Comparison of ENCODE assay signal across 28 mouse cellular contexts in genomic region chr5:17620619-17621018, GRCm38 (mm10). TPM values are rescaled to one million over a fixed set of nuclear protein-coding genes. Genes with fewer than 3 reads are reported as not detected.
DNase-seq lines count a peak whose midpoint lies in the region; ATAC-seq and TF ChIP-seq lines count a peak whose summit lies in the region.
"Had no signal": no experiment of that assay in that cellular context is flagged by ENCODE, and none has a peak within 500 bp of the region (broad histone marks: within the 10 kb centered on the region; RNA-seq: fewer than 3 reads in every experiment).

No protein-coding gene starts in this region.

- no peak overlapping the region for H3K9ac ChIP-seq in limb, embryonic 14.5 days (ENCODE audit: low read depth, low read length, severe bottlenecking)
- H3K9ac ChIP-seq in forebrain, postnatal 0 days = no peak overlapping the region
- H3K9ac ChIP-seq: embryonic facial prominence, embryonic 12.5 days; embryonic facial prominence, embryonic 15.5 days; forebrain, embryonic 12.5 days had no signal

- WGBS in limb, embryonic 14.5 days = 28% methylated on average over 2 of the region's 2 CpGs
- whole genome bisulfite sequencing in forebrain, postnatal 0 days = 71% methylated on average over 2 of the region's 2 CpGs

- no peaks in the 10 kb centered on the region for H3K27me3 ChIP-seq in Patski
- no peaks in the 10 kb centered on the region for H3K27me3 ChIP-seq in limb, embryonic 14.5 days (ENCODE audit: control insufficient read depth, insufficient read depth, low read length)
- no peaks in the 10 kb centered on the region for H3K27me3 ChIP-seq in forebrain, postnatal 0 days (ENCODE audit: insufficient read depth, low read length)
- H3K27me3 ChIP-seq: CH12.LX; embryonic facial prominence, embryonic 12.5 days; embryonic facial prominence, embryonic 15.5 days; forebrain, embryonic 12.5 days had no signal

- no peaks in the 10 kb centered on the region for H3K9me3 ChIP-seq in limb, embryonic 14.5 days (ENCODE audit: control insufficient read depth, low read length)
- H3K9me3 ChIP-seq in forebrain, postnatal 0 days (ENCODE audit: low read length) = no peaks in the 10 kb centered on the region
- H3K9me3 ChIP-seq: embryonic facial prominence, embryonic 12.5 days; embryonic facial prominence, embryonic 15.5 days; forebrain, embryonic 10.5 days; forebrain, embryonic 12.5 days; G1E had no signal

- CTCF ChIA-PET in Patski (lab: Charles Lee) = no interaction called here

- intact Hi-C loops in gastrocnemius, adult 2 months (cut with DNase I) = no loop called here

- H3K4me1 ChIP-seq in limb, embryonic 14.5 days (ENCODE audit: control insufficient read depth, insufficient read depth, low read length) = peaks cover 19% of the 10 kb centered on the region
- H3K4me1 ChIP-seq in forebrain, postnatal 0 days (ENCODE audit: insufficient read depth) = no peaks in the 10 kb centered on the region
- H3K4me1 ChIP-seq: embryonic facial prominence, embryonic 12.5 days; embryonic facial prominence, embryonic 15.5 days; forebrain, embryonic 10.5 days; forebrain, embryonic 12.5 days had no signal

- no peak overlapping the region for H3K4me3 ChIP-seq in gastrocnemius, adult 2 months
- H3K4me3 ChIP-seq in limb, embryonic 14.5 days (replicated peaks; ENCODE audit: low read length) = no peak overlapping the region
- no peak overlapping the region for H3K4me3 ChIP-seq in forebrain, postnatal 0 days (ENCODE audit: low read depth, low read length)
- H3K4me3 ChIP-seq: embryonic facial prominence, embryonic 12.5 days; embryonic facial prominence, embryonic 15.5 days; erythroblast, embryonic 14.5 days; forebrain, embryonic 10.5 days; forebrain, embryonic 12.5 days had no signal

- peak; percentile 10 for DNase-seq in embryo, embryonic 11 days
- no peak for DNase-seq in embryo, embryonic 10 days (ENCODE audit: low spot score)
- peak; percentile 22 for DNase-seq in gastrocnemius, adult 2 months
- no peak for DNase-seq in gastrocnemius, adult 18-20 months (ENCODE audit: low spot score)
- peak; percentile 3 for DNase-seq in Patski (ENCODE audit: low read depth, low spot score)
- peak; percentile 16 for DNase-seq in limb, embryonic 14.5 days (ENCODE audit: low spot score)
- no peak for DNase-seq in forebrain, postnatal 0 days
- DNase-seq: adrenal gland, adult 2 months; adrenal gland, postnatal 10 days; adrenal gland, postnatal 25 days; B cell, adult 2 months; cerebellum, adult 11 months; cerebellum, adult 18-20 months; cerebellum, adult 8-10 months; cerebellum, adult 9-11 months; cerebellum, postnatal 14 days; cerebellum, postnatal 36 days had no signal

- POLR2A ChIA-PET in Patski (lab: Charles Lee) = interaction anchor here (0.7 kb wide), 1 partner anchor 16 kb away, joined by 3 read pairs; no protein-coding TSS in a partner anchor

- no peak for TF ChIP-seq CTCF in gastrocnemius, adult 2 months (IDR thresholded peaks at IDR 0.05)
- TF ChIP-seq CTCF in Patski (IDR thresholded peaks at IDR 0.05) = no peak
- no peak for TF ChIP-seq CTCF in forebrain, postnatal 0 days (IDR thresholded peaks at IDR 0.05; ENCODE audit: low read depth)

- in situ Hi-C loops in Patski (cut with MboI; ENCODE audit: low pct_unique_long_range_greater_than_20kb) = no loop called here

- H3K36me3 ChIP-seq in limb, embryonic 14.5 days (ENCODE audit: control insufficient read depth, insufficient read depth, low read length) = no peaks in the 10 kb centered on the region
- H3K36me3 ChIP-seq in forebrain, postnatal 0 days (ENCODE audit: insufficient read depth) = no peaks in the 10 kb centered on the region
- H3K36me3 ChIP-seq: embryonic facial prominence, embryonic 12.5 days; embryonic facial prominence, embryonic 15.5 days; forebrain, embryonic 10.5 days; forebrain, embryonic 12.5 days; G1E had no signal

- TF ChIP-seq POLR2A in limb, embryonic 14.5 days (IDR thresholded peaks at IDR 0.05; ENCODE audit: borderline replicate concordance, extremely low read depth, insufficient read depth, insufficient read length) = no peak

- H3K4me2 ChIP-seq in limb, embryonic 14.5 days (replicated peaks; ENCODE audit: low read depth, low read length, severe bottlenecking) = no peak overlapping the region
- H3K4me2 ChIP-seq in forebrain, postnatal 0 days (ENCODE audit: low read depth) = no peak overlapping the region
- H3K4me2 ChIP-seq: embryonic facial prominence, embryonic 12.5 days; embryonic facial prominence, embryonic 15.5 days; forebrain, embryonic 12.5 days had no signal

- ATAC-seq in Patski = no peak
- ATAC-seq in limb, embryonic 14.5 days (ENCODE audit: low FRiP score, low read depth) = no peak
- ATAC-seq in forebrain, postnatal 0 days = no peak
- ATAC-seq: CD4-positive, CD25-positive, alpha-beta regulatory T cell, adult 4 months; forebrain, embryonic 14.5 days; forebrain, embryonic 16.5 days had no signal

- peak overlapping the region; percentile 62 for H3K27ac ChIP-seq in gastrocnemius, adult 2 months
- no peak overlapping the region for H3K27ac ChIP-seq in limb, embryonic 14.5 days (replicated peaks; ENCODE audit: low read depth, low read length)
- H3K27ac ChIP-seq in forebrain, postnatal 0 days (ENCODE audit: low read depth, low read length) = no peak overlapping the region
- H3K27ac ChIP-seq: embryonic facial prominence, embryonic 12.5 days; embryonic facial prominence, embryonic 15.5 days; forebrain, embryonic 10.5 days; forebrain, embryonic 12.5 days had no signal

RNA-seq across cellular contexts. Expression of gene Sema3c, which starts 46.5 kb away (rescaled TPM):
- total RNA-seq in gastrocnemius, adult 2 months (2021) = 10 to 100 TPM; 48.1 to 59.1 TPM
- total RNA-seq in gastrocnemius, adult 18-20 months (2021) = 10 to 100 TPM; 46.6 to 49.0 TPM
- 36.4 TPM for polyA plus RNA-seq in Patski (2021)
- polyA plus RNA-seq in limb, embryonic 14.5 days (2012; rRNA removed) = 28.3 and 29.5 TPM in 2 replicates
- 71.5 and 73.6 TPM in 2 replicates for polyA plus RNA-seq in limb, embryonic 14.5 days (2014; fragmentation: Nextera tagmentation; extraction: Ambion mirVana)
- 44.7 and 53.7 TPM in 2 replicates for total RNA-seq in forebrain, postnatal 0 days (2014; rRNA removed)
- polyA plus RNA-seq in forebrain, postnatal 0 days (2015; fragmentation: Nextera tagmentation; extraction: Ambion mirVana) = 16.9 and 21.6 TPM in 2 replicates
- total RNA-seq: CH12.LX; common myeloid progenitor, adult 5-6 weeks had no signal
- polyA plus RNA-seq: CD4-positive, CD25-positive, alpha-beta regulatory T cell, adult 4 months; erythroblast, embryonic 14.5 days; G1E had no signal

Comparison
In these comparisons a context has a peak if more than half of its experiments do, and no peak if none do; other contexts are left out.
1. DNase-seq: peak in embryo, embryonic 11 days (single experiment), gastrocnemius, adult 2 months (single experiment), Patski (single experiment) and limb, embryonic 14.5 days (single experiment); none in embryo, embryonic 10 days (single experiment), gastrocnemius, adult 18-20 months (single experiment) and forebrain, postnatal 0 days (single experiment).